Mouse (Mus musculus) heart, postnatal 14 days (tissue): ENCODE measurements at regions not wholly inside any gene's neighbourhood (a gene's known extent, or its start where the extent isn't known, plus 50 kb on each side); places are given as distances from the start of the nearest gene placed in this dataset.
A peak's percentile ranks its signal among the peaks of the same experiment; 100 is the strongest.

Source experiments
- DNase-seq, 2 experiments: peaks; one replicate each; pipeline ENCODE4 v3.0.0; 2021 to 2022
- intact Hi-C: fragments of 180-260 bp; cut with DNase I; formaldehyde crosslinking; loops from one replicate; pipeline ENCODE4 v1.15.1; 2025

GRCm38 (mm10) chr19:25729103-25729502 lies 56.9 kb downstream of the Dmrt2 start:
- DNase-seq: no peak
- intact Hi-C loops: no loop called here

- DNase-seq: no peak
- intact Hi-C loops: no loop called here
These were observed 57.4 kb downstream of the Dmrt2 start for GRCm38 (mm10) chr19:25729633-25730032.

- no peak for DNase-seq
- intact Hi-C loops: no loop called here
These were observed 106.2 kb downstream of the Dmrt2 start for GRCm38 (mm10) chr19:25778455-25778854.

GRCm38 (mm10) chr19:25779356-25779755 lies 107.1 kb downstream of the Dmrt2 start:
- intact Hi-C loops: no loop called here

GRCm38 (mm10) chr19:25781314-25781713 lies 109.1 kb downstream of the Dmrt2 start:
- intact Hi-C loops: no loop called here
- no peak for DNase-seq

More at GRCm38 (mm10) chr19:25779356-25779755, 107.1 kb downstream of the Dmrt2 start:
- DNase-seq: no peak

GRCm38 (mm10) chr19:25802692-25803091 lies 130.5 kb downstream of the Dmrt2 start:
- peak in 1 of 2 experiments; percentile 6 for DNase-seq
- intact Hi-C loops: no loop called here

- intact Hi-C loops: no loop called here
- no peak for DNase-seq
These were observed 133.1 kb downstream of the Dmrt2 start for GRCm38 (mm10) chr19:25805351-25805750.

- intact Hi-C loops: no loop called here
These were observed 141.4 kb downstream of the Dmrt2 start for GRCm38 (mm10) chr19:25813651-25814050.

GRCm38 (mm10) chr19:25845158-25845557 lies 172.9 kb downstream of the Dmrt2 start:
- intact Hi-C loops: no loop called here

More at GRCm38 (mm10) chr19:25813651-25814050, 141.4 kb downstream of the Dmrt2 start:
- no peak for DNase-seq

GRCm38 (mm10) chr19:25856344-25856743 lies 184.1 kb downstream of the Dmrt2 start:
- intact Hi-C loops: no loop called here

More at GRCm38 (mm10) chr19:25845158-25845557, 172.9 kb downstream of the Dmrt2 start:
- DNase-seq: no peak

GRCm38 (mm10) chr19:25863312-25863711 lies 191.1 kb downstream of the Dmrt2 start:
- no peak for DNase-seq
- intact Hi-C loops: no loop called here

More at GRCm38 (mm10) chr19:25856344-25856743, 184.1 kb downstream of the Dmrt2 start:
- no peak for DNase-seq

- intact Hi-C loops: no loop called here
- DNase-seq: no peak
These were observed 234.5 kb downstream of the Dmrt2 start for GRCm38 (mm10) chr19:25906721-25907120.

- intact Hi-C loops: no loop called here
- no peak for DNase-seq
These were observed 249.8 kb downstream of the Dmrt2 start for GRCm38 (mm10) chr19:25922052-25922451.

- no peak for DNase-seq
- intact Hi-C loops: no loop called here
These were observed 250.6 kb downstream of the Dmrt2 start for GRCm38 (mm10) chr19:25922806-25923205.

GRCm38 (mm10) chr19:25923727-25924384 lies 251.6 kb downstream of the Dmrt2 start:
- DNase-seq: no peak
- intact Hi-C loops: no loop called here

GRCm38 (mm10) chr19:25924385-25924769 lies 252.2 kb downstream of the Dmrt2 start:
- peak in 1 of 2 experiments; percentile 2 for DNase-seq

GRCm38 (mm10) chr19:25927220-25927619 lies 255.0 kb downstream of the Dmrt2 start:
- intact Hi-C loops: no loop called here
- no peak for DNase-seq

More at GRCm38 (mm10) chr19:25924385-25924769, 252.2 kb downstream of the Dmrt2 start:
- intact Hi-C loops: no loop called here

- intact Hi-C loops: no loop called here
- DNase-seq: no peak
These were observed 265.1 kb downstream of the Dmrt2 start for GRCm38 (mm10) chr19:25937343-25937742.

- intact Hi-C loops: no loop called here
- no peak for DNase-seq
These were observed 299.0 kb downstream of the Dmrt2 start for GRCm38 (mm10) chr19:25971210-25971609.

- intact Hi-C loops: no loop called here
- no peak for DNase-seq
These were observed 303.0 kb downstream of the Dmrt2 start for GRCm38 (mm10) chr19:25975202-25975601.

GRCm38 (mm10) chr19:25980308-25980707 lies 308.1 kb downstream of the Dmrt2 start:
- intact Hi-C loops: no loop called here
- DNase-seq: peak; percentile 1 to 22

- intact Hi-C loops: no loop called here
- peak in 1 of 2 experiments; percentile 3 for DNase-seq
These were observed 342.5 kb downstream of the Dmrt2 start for GRCm38 (mm10) chr19:26014620-26015180.
